Mouse (Mus musculus) CH12.LX (cell line): ENCODE measurements around the gene Zfp60. TPM values are rescaled to one million over a fixed set of nuclear protein-coding genes. Genes with fewer than 3 reads are reported as not detected.

Source experiments
- DNase-seq: peaks from one replicate; pipeline ENCODE4 v3.0.0-alpha.2; 2013; ENCODE audit errors: extremely low read depth
- H3K27ac ChIP-seq: 2 replicates; pipeline ENCODE4 v1.5.1; 2012; ENCODE audit warnings: low read depth, mild to moderate bottlenecking, control low read depth, moderate library complexity; ENCODE audit not compliant: insufficient read depth
- H3K27me3 ChIP-seq: replicated peaks from 2 replicates; pipeline ENCODE3; 2012; ENCODE audit warnings: inconsistent platforms
- H3K36me3 ChIP-seq, 2 experiments: replicated peaks in 1 of 2; 2 replicates each; pipeline versions ENCODE3 to v1.6.1; 2012; ENCODE audit warnings: inconsistent platforms in 1 of 2, low read length in 1 of 2, mild to moderate bottlenecking in 1 of 2, mixed read lengths in 1 of 2, moderate library complexity in 1 of 2; ENCODE audit not compliant: control insufficient read depth in 1 of 2, insufficient read depth in 1 of 2
- H3K4me1 ChIP-seq, 2 experiments: 2 replicates each; pipeline ENCODE4 v1.6.1; 2012; ENCODE audit warnings: inconsistent platforms in 1 of 2, moderate library complexity in 1 of 2; ENCODE audit not compliant: insufficient read depth in 2 of 2, control insufficient read depth in 1 of 2
- H3K4me2 ChIP-seq: 2 replicates; pipeline ENCODE4 v1.6.1; 2012; ENCODE audit warnings: low read depth, mild to moderate bottlenecking, control low read depth; ENCODE audit not compliant: poor library complexity, insufficient read depth, severe bottlenecking
- H3K4me3 ChIP-seq, 3 experiments: fragments of 150-350 bp in 1 of 3; sonication (generic) in 1 of 3; replicated peaks in 1 of 3; 2 replicates each; pipeline versions ENCODE3 to v1.5.1; 2011 to 2012; ENCODE audit warnings: low read depth in 2 of 3, low read length in 2 of 3, mild to moderate bottlenecking in 2 of 3, moderate library complexity in 2 of 3, control low read depth in 1 of 3, improper control_type of control experiment in 1 of 3, inconsistent platforms in 1 of 3, mixed read lengths in 1 of 3; ENCODE audit not compliant: poor library complexity in 1 of 3
- H3K79me2 ChIP-seq: replicated peaks from 2 replicates; pipeline ENCODE4 v1.6.1; 2012; ENCODE audit warnings: mild to moderate bottlenecking, moderate library complexity; ENCODE audit not compliant: control insufficient read depth, poor library complexity, insufficient read depth, severe bottlenecking; ENCODE audit errors: extremely low read depth
- H3K9ac ChIP-seq: 2 replicates; pipeline ENCODE4 v1.6.1; 2012; ENCODE audit warnings: low read depth, mild to moderate bottlenecking, control low read depth, moderate library complexity; ENCODE audit not compliant: insufficient read depth
- H3K9me3 ChIP-seq: replicated peaks from 2 replicates; pipeline ENCODE3; 2012; ENCODE audit warnings: low read length, inconsistent platforms, mixed read lengths
- BHLHE40 ChIP-seq: IDR thresholded peaks from 2 replicates; pipeline ENCODE4 v1.6.1; 2011; ENCODE audit warnings: mild to moderate bottlenecking, low read depth, low read length, improper control_type of control experiment
- CHD1 ChIP-seq: IDR thresholded peaks from 2 replicates; pipeline ENCODE4 v1.6.1; 2012; ENCODE audit warnings: low read depth, low read length, improper control_type of control experiment, inconsistent platforms
- CHD2 ChIP-seq: IDR thresholded peaks from 2 replicates; pipeline ENCODE4 v1.6.1; 2011; ENCODE audit warnings: low read length, improper control_type of control experiment
- E2F4 ChIP-seq: IDR thresholded peaks from 2 replicates; pipeline ENCODE4 v1.6.1; 2011; ENCODE audit warnings: low read depth, low read length, improper control_type of control experiment; ENCODE audit not compliant: insufficient replicate concordance
- ELF1 ChIP-seq: IDR thresholded peaks from 2 replicates; pipeline ENCODE4 v1.6.1; 2014; ENCODE audit warnings: low read depth, mild to moderate bottlenecking, inconsistent platforms, low read length, improper control_type of control experiment
- EP300 ChIP-seq: IDR thresholded peaks from 2 replicates; pipeline ENCODE4 v1.6.1; 2011; ENCODE audit warnings: low read length, improper control_type of control experiment
- ETS1 ChIP-seq: conservative IDR thresholded peaks from 2 replicates; pipeline ENCODE4 v1.6.1; 2012; ENCODE audit warnings: low read depth, mild to moderate bottlenecking, inconsistent platforms, low read length, improper control_type of control experiment, moderate library complexity
- HCFC1 ChIP-seq: IDR thresholded peaks from 2 replicates; pipeline ENCODE4 v1.6.1; 2012; ENCODE audit warnings: low read depth, mild to moderate bottlenecking, inconsistent platforms, low read length, improper control_type of control experiment
- KAT2A ChIP-seq: IDR thresholded peaks from 2 replicates; pipeline ENCODE4 v1.6.1; 2012; ENCODE audit warnings: low read length, improper control_type of control experiment, inconsistent platforms; ENCODE audit not compliant: insufficient replicate concordance
- MAFK ChIP-seq: IDR thresholded peaks from 2 replicates; pipeline ENCODE4 v1.6.1; 2011; ENCODE audit warnings: low read length, improper control_type of control experiment; ENCODE audit not compliant: insufficient replicate concordance
- MAX ChIP-seq: IDR thresholded peaks from 2 replicates; pipeline ENCODE4 v1.6.1; 2011; ENCODE audit warnings: low read length, improper control_type of control experiment
- MAZ ChIP-seq: IDR thresholded peaks from 2 replicates; pipeline ENCODE4 v1.6.1; 2012; ENCODE audit warnings: low read depth, mild to moderate bottlenecking, inconsistent platforms, low read length, improper control_type of control experiment, moderate library complexity
- MEF2A ChIP-seq: IDR thresholded peaks from 2 replicates; pipeline ENCODE4 v1.6.1; 2014; ENCODE audit warnings: low read depth, mild to moderate bottlenecking, inconsistent platforms, low read length, improper control_type of control experiment, borderline replicate concordance
- MXI1 ChIP-seq: IDR thresholded peaks from 2 replicates; pipeline ENCODE4 v1.6.1; 2011; ENCODE audit warnings: mild to moderate bottlenecking, low read depth, low read length, improper control_type of control experiment
- MYC ChIP-seq: IDR thresholded peaks from 2 replicates; pipeline ENCODE4 v1.6.1; 2011; ENCODE audit warnings: low read depth, mild to moderate bottlenecking, improper control_type of control experiment, low read length
- NELFE ChIP-seq: IDR thresholded peaks from 2 replicates; pipeline ENCODE4 v1.6.1; 2011; ENCODE audit warnings: low read depth, low read length, improper control_type of control experiment
- NRF1 ChIP-seq: IDR thresholded peaks from 2 replicates; pipeline ENCODE4 v1.6.1; 2014; ENCODE audit warnings: low read depth, mild to moderate bottlenecking, inconsistent platforms, low read length, improper control_type of control experiment, moderate library complexity
- POLR2AphosphoS2 ChIP-seq: IDR thresholded peaks from 2 replicates; pipeline ENCODE4 v1.6.1; 2011; ENCODE audit warnings: low read depth, low read length, improper control_type of control experiment
- RAD21 ChIP-seq: IDR thresholded peaks from 2 replicates; pipeline ENCODE4 v1.6.1; 2011; ENCODE audit warnings: low read depth, mild to moderate bottlenecking, low read length, improper control_type of control experiment, moderate library complexity
- SIN3A ChIP-seq: IDR thresholded peaks from 2 replicates; pipeline ENCODE4 v1.6.1; 2012; ENCODE audit warnings: low read length, improper control_type of control experiment, inconsistent platforms
- TBP ChIP-seq: conservative IDR thresholded peaks from 2 replicates; pipeline ENCODE4 v1.6.1; 2011; ENCODE audit warnings: low read depth, low read length, improper control_type of control experiment
- TCF12 ChIP-seq: IDR thresholded peaks from 2 replicates; pipeline ENCODE4 v1.6.1; 2014; ENCODE audit warnings: low read depth, mild to moderate bottlenecking, inconsistent platforms, low read length, improper control_type of control experiment
- UBTF ChIP-seq: IDR thresholded peaks from 2 replicates; pipeline ENCODE4 v1.6.1; 2012; ENCODE audit warnings: low read depth, mild to moderate bottlenecking, inconsistent platforms, low read length, improper control_type of control experiment, moderate library complexity
- USF1 ChIP-seq: IDR thresholded peaks from 2 replicates; pipeline ENCODE4 v1.6.1; 2014; ENCODE audit warnings: low read depth, mild to moderate bottlenecking, inconsistent platforms, low read length, improper control_type of control experiment
- ZKSCAN1 ChIP-seq: IDR thresholded peaks from 2 replicates; pipeline ENCODE4 v1.6.1; 2012; ENCODE audit warnings: low read depth, inconsistent platforms, low read length, improper control_type of control experiment, borderline replicate concordance
- ZMIZ1 ChIP-seq: IDR thresholded peaks from 2 replicates; pipeline ENCODE4 v1.6.1; 2012; ENCODE audit warnings: low read depth, mild to moderate bottlenecking, inconsistent platforms, low read length, improper control_type of control experiment
- ZNF384 ChIP-seq: IDR thresholded peaks from 2 replicates; pipeline ENCODE4 v1.6.1; 2012; ENCODE audit warnings: low read depth, low read length, improper control_type of control experiment, inconsistent platforms
- dilution Hi-C: fragments of 300-500 bp; cut with MboI; formaldehyde crosslinking; loops from 2 replicates; pipeline ENCODE4 v1.14.3; 2020; ENCODE audit warnings: low sequenced_read_pairs; ENCODE audit not compliant: extremely low pct_unique_long_range_greater_than_20kb, extremely low pct_ligation_motif_present
- in situ Hi-C: fragments of 300-500 bp; cut with MboI; formaldehyde crosslinking; loops from 3 replicates; pipeline ENCODE4 v1.14.3; 2019; ENCODE audit warnings: low sequenced_read_pairs, low pct_ligation_motif_present, low pct_unique_long_range_greater_than_20kb, mixed read lengths
- polyA plus RNA-seq: library from polyadenylated mRNA; unstranded; fragments of >175 nt; gene quantifications from 2 replicates; pipeline ENCODE4 v1.2.1, GENCODE M21; 2012; ENCODE audit warnings: low read depth; ENCODE audit not compliant: insufficient read length
- total RNA-seq, 2 experiments: library from RNA; depleted of rRNA; stranded (reverse); fragments of 300-350 nt in 1 of 2; fragments of >200 nt in 1 of 2; gene quantifications; 2 replicates each; pipeline ENCODE4 v1.2.3; 2012 to 2014

Gene Zfp60
- total and polyA plus RNA-seq, 3 experiments: 6.9 to 8.2 (median 8.1) TPM

DNA sequence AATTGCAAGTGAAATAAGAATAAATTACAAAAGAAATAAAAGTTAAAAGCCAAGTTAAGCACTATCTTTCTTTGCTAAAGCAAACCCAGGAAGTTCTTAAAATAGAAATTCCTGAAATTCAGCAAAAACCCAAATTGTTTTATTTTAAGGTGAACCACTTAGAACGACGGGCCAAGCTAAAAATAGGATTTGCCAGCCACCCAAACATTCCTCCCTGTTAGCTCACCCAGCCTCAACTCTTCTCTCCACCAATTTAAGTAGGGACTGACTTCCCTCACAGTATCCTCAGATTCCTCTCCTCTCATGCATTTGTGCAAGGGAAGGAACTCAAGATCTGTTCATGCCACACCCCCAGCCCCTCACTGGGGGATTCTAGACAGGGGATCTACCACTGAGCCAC, 48.0 kb upstream of the Zfp60 start:
- no peak for DNase-seq
- Histone ChIP-seq H3K9me3 (no peaks in the 10 kb centered on the region), H3K27me3 (no peaks in the 10 kb centered on the region)
- TF ChIP-seq TCF12 (no peak), ZKSCAN1 (no peak), E2F4 (no peak), NRF1 (no peak), TBP (no peak), CHD1 (no peak), MYC (no peak), RAD21 (no peak), USF1 (no peak), ZNF384 (no peak), ZMIZ1 (no peak), EP300 (no peak), MAZ (no peak), CHD2 (no peak), SIN3A (no peak)
- TF ChIP-seq, all 38 proteins: peak for 0
- dilution Hi-C loops: no loop called here
- H3K79me2 ChIP-seq: no peaks in the 10 kb centered on the region
- H3K4me2 ChIP-seq: no peak overlapping the region
- no peak overlapping the region for H3K4me3 ChIP-seq
- H3K4me1 ChIP-seq: peaks cover 3 to 10% of the 10 kb centered on the region in 2 experiments; a peak in 3 of 4 replicates
- H3K27ac ChIP-seq: no peak overlapping the region
- H3K36me3 ChIP-seq: peaks cover 0 to 16% of the 10 kb centered on the region in 2 experiments
- in situ Hi-C loops: no loop called here
- H3K9ac ChIP-seq: no peak overlapping the region

DNA sequence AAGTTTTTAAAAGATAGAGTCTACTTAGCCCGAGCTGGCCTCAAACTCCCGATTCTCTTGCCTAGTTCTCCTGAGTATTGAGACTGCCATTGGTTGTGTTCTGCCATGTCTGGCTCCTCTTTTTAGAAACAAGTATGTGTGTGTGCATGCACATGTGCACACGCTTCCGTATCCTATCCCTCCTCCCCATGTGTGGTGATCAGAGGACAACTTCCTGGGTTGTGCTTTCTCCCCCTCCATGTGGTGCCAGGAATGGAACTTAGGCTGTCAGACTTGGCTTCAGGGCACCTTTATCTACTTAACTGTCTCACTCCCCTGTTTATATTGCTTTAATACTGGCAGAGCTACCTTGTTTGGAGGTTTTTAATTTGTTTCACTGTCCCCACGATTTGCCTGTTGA, 46.0 kb upstream of the Zfp60 start:
- TF ChIP-seq KAT2A (no peak), HCFC1 (no peak; the same call in 1 of the 2 replicates), POLR2AphosphoS2 (no peak), MAFK (no peak), ELF1 (peak; percentile 67), MEF2A (0 out of 2 replicates have a peak, but pooled peaks have one; percentile 8), BHLHE40 (peak; percentile 46; the same call in 1 of the 2 replicates), UBTF (no peak), ETS1 (0 out of 2 replicates have a peak, but pooled peaks have one; percentile 12), MYC (peak; percentile 95), MXI1 (0 out of 2 replicates have a peak, but pooled peaks have one; percentile 78), E2F4 (no peak), ZNF384 (no peak), NELFE (0 out of 2 replicates have a peak, but pooled peaks have one; percentile 27), MAX (peak; percentile 94)
- Histone ChIP-seq H3K4me1 (peaks cover 8 to 18% of the 10 kb centered on the region in 2 experiments; a peak in 3 of 4 replicates), H3K27ac (no peak overlapping the region), H3K79me2 (no peaks in the 10 kb centered on the region), H3K4me3 (peak overlapping the region in 2 of 3 experiments; percentile 6 to 35), H3K9ac (peak overlapping the region; percentile 51; the same call in 1 of the 2 replicates), H3K36me3 (peaks cover 0 to 7% of the 10 kb centered on the region in 2 experiments), H3K4me2 (peak overlapping the region; percentile 95), H3K9me3 (no peaks in the 10 kb centered on the region), H3K27me3 (no peaks in the 10 kb centered on the region)
- in situ Hi-C loops (no loop called here), dilution Hi-C loops (no loop called here)
- peak; percentile 51 for DNase-seq
